In the genomic region with DNA sequence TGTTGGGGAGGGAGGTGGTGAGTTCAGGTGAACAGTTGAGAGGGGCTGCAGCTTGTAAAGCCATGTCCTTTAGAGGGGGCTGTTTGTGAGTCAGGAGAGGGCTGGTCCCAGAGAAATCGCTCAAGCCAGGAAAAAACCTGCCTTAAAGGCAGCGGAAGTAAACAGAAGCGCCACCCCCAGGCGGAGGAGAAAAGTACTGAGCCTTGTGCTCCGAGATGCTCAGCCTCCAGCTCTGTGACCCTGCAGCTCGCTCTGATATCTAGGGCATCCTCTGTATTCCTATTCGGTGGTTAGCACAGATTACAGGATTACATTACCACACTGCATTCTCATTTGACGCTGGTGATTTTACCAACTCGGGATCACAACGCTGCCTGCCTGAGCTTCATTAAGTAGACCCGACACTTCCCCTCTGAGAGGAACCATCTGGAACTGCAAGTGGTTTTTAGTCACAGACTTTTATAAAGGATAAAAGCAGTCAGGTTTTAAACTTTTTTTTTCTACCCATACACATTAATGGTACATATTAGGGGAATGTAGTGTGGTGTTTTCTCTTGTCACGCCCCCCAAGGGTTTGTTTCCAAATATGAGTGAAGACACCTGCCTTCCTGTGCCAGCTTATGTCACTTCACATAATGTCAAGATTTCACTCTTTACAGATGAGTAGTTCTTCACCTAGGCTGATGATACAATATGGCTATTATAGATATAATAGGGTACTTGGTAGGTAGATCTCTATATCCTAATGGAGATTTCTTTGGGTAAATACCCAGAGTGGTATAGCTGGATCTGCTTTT, we compare ENCODE assay signal across 16 mouse cellular contexts.
DNase-seq lines count a peak whose midpoint lies in the region; ATAC-seq and TF ChIP-seq lines count a peak whose summit lies in the region.
"Had no signal": no experiment of that assay in that cellular context is flagged by ENCODE, and none has a peak within 500 bp of the region (broad histone marks: within the 10 kb centered on the region; RNA-seq: fewer than 3 reads in every experiment).

No protein-coding gene starts in this region.

- no peak for ATAC-seq in stomach, postnatal 0 days (ENCODE audit: low FRiP score, low TSS enrichment)

- H3K4me2 ChIP-seq in stomach, postnatal 0 days (replicated peaks; ENCODE audit: low read depth): no peak overlapping the region
- H3K4me2 ChIP-seq: neural tube, embryonic 13.5 days had no signal

- H3K36me3 ChIP-seq in stomach, postnatal 0 days (ENCODE audit: control insufficient read depth, insufficient read depth, low read length): no peaks in the 10 kb centered on the region

- no peaks in the 10 kb centered on the region for H3K4me1 ChIP-seq in stomach, postnatal 0 days (replicated peaks; ENCODE audit: control insufficient read depth, insufficient read depth)
- H3K4me1 ChIP-seq: neural tube, embryonic 13.5 days had no signal

- no peak for TF ChIP-seq EP300 in stomach, postnatal 0 days (optimal IDR thresholded peaks at IDR 0.05)

- no peak overlapping the region for H3K9ac ChIP-seq in stomach, postnatal 0 days (ENCODE audit: low read length)
- H3K9ac ChIP-seq: neural tube, embryonic 13.5 days had no signal

- no peak overlapping the region for H3K27ac ChIP-seq in stomach, postnatal 0 days (replicated peaks)
- H3K27ac ChIP-seq: neural tube, embryonic 13.5 days had no signal

- WGBS in stomach, postnatal 0 days: 41% methylated on average over 12 of the region's 12 CpGs

- H3K9me3 ChIP-seq in stomach, postnatal 0 days (ENCODE audit: control insufficient read depth, low read length): no peaks in the 10 kb centered on the region
- H3K9me3 ChIP-seq: neural tube, embryonic 13.5 days had no signal

- H3K27me3 ChIP-seq in stomach, postnatal 0 days (ENCODE audit: control insufficient read depth, insufficient read depth, low read length): no peaks in the 10 kb centered on the region
- H3K27me3 ChIP-seq: neural tube, embryonic 13.5 days had no signal

- H3K4me3 ChIP-seq in stomach, postnatal 0 days (ENCODE audit: low read depth, low read length): no peak overlapping the region
- H3K4me3 ChIP-seq: erythroblast, embryonic 14.5 days; neural tube, embryonic 13.5 days had no signal

- peak; percentile 39 for TF ChIP-seq CTCF in stomach, postnatal 0 days (IDR thresholded peaks at IDR 0.05; ENCODE audit: low read depth)

- DNase-seq in cerebellum, postnatal 10 days: peak; percentile 65 to 69
- DNase-seq in cerebellum, adult 11-12 months: no peak
- peak; percentile 26 to 44 for DNase-seq in kidney, postnatal 4 days
- DNase-seq in kidney, adult 18-20 months: no peak
- DNase-seq in testis, postnatal 10 days (ENCODE audit: low spot score): peak; percentile 56
- DNase-seq in testis, postnatal 14 days (ENCODE audit: low spot score): no peak
- no peak for DNase-seq in stomach, postnatal 0 days (ENCODE audit: low spot score)
- no peak for DNase-seq in urinary bladder, postnatal 10 days (ENCODE audit: low spot score)
- DNase-seq: adrenal gland, postnatal 10 days; cerebellum, adult 8-10 months; gastrocnemius, postnatal 14 days; heart, postnatal 14 days; liver; thymus, postnatal 36 days had no signal

Comparison
In these comparisons a context has a peak if more than half of its experiments do, and no peak if none do; other contexts are left out.
1. DNase-seq: peak in cerebellum, postnatal 10 days (2 of 2), kidney, postnatal 4 days (2 of 2) and testis, postnatal 10 days (single experiment); none in cerebellum, adult 11-12 months (single experiment), kidney, adult 18-20 months (single experiment), testis, postnatal 14 days (single experiment), stomach, postnatal 0 days (single experiment) and urinary bladder, postnatal 10 days (single experiment).